Mouse (Mus musculus): ENCODE measurements around the gene Clec4a4. TPM values are rescaled to one million over a fixed set of nuclear protein-coding genes. Genes with fewer than 3 reads are reported as not detected.

The Clec4a4 gene
- polyA plus RNA-seq (2017; shearing (Covaris generic)) = not detected

DNA sequence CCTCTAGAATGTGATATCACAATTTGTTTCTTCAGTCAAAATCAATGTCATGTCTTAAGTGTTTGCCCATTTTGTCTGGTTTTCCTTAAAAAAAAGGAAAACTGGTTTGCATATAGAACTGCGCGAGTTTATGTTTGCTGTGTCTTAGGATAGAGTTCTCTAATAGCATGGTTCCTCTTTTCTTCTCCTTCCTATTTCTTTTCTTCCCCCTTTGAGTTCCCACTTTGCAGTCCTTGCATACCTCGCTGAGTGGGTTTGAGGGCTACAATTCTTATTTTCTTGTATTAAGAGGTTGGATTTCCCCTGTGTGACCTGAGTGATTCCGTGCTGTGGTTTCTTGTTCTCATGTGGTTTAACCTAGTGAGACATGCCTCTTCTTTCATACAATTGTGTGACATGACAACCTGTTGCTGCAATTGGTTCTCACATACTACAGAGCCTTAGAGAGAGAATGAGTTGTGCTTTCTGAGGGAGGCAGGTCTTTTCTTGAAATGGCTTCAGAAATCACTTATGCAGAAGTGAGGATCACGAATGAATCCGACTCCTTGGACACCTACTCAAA is at the start of gene Clec4a4:
Clec4a4 (plus strand) TSS at position 492 of the 562 bp plus-strand sequence.

DNA sequence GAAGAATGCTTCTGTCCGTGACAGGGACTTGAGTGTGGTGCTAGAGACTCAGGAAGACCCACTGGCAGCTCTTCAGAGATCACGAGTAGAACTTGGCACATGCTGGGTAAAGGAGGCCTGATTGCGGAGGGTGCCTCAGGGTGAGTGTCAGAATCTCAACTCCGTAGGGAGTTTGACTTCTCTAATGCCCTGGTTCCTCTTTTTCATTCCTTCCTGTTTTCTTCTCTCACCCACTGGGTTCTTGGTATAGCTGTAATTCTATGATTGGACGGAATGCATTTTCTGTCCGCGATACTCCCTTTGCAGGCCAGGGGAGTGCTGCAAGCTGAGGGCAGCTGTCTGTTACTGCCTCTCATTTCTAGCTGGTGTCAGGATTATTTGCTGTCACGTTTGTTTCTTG is 37.8 kb upstream of the Clec4a4 start, which contains the start of gene Clec4a3:
Clec4a3 (plus strand) TSS at position 115 of the 400 bp plus-strand sequence.

DNA sequence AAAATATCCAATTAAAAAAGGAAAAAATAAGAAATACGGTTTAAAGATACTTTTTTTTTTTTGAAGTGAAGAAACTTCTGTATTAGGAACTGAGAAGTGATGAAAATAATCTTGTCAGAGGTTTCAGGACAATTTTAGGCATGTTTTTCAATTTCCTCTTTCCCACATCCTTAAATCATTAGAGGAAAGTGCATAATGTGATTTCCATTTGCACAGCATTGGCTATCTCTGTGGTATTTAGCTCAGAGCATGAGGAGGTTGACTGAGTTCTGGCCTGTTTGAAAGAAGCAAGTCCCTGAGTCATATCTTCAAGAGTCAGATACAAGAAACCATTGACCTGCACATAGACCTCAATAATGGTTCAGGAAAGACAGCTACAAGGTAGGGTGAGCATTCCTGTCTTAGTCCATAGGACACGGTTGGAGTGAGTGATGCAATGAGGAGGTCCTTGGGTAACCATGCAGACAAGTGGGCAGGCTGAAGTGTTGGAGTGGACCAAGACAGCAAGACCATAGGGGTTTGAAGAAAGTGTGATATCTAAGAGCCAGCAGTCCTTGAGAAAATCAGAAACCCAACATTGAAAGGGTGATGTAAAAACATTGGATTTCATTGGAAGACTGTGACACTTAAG is 59.7 kb downstream of the Clec4a4 start, which contains the start of gene Clec4b1:
Clec4b1 (plus strand) TSS at position 221 of the 631 bp plus-strand sequence.

Other genes with a start within 250 kb of the Clec4a4 start
- 27.2 TPM for gene Slc2a3, start 188.7 kb upstream of the Clec4a4 start, polyA plus RNA-seq (2017; shearing (Covaris generic))
- gene Foxj2, start 170.5 kb upstream of the Clec4a4 start, polyA plus RNA-seq (2017; shearing (Covaris generic)) = 44.5 TPM
- not detected for gene C3ar1, start 134.2 kb upstream of the Clec4a4 start, polyA plus RNA-seq (2017; shearing (Covaris generic))
- gene Necap1, start 115.9 kb upstream of the Clec4a4 start, polyA plus RNA-seq (2017; shearing (Covaris generic)) = 43.1 TPM
- not detected for gene Clec4a1, start 68.5 kb upstream of the Clec4a4 start, polyA plus RNA-seq (2017; shearing (Covaris generic))
- not detected for gene Clec4a3, start 37.9 kb upstream of the Clec4a4 start, polyA plus RNA-seq (2017; shearing (Covaris generic))
- gene Clec4b1, start 59.6 kb downstream of the Clec4a4 start, polyA plus RNA-seq (2017; shearing (Covaris generic)) = not detected
- not detected for gene Clec4a2, start 116.1 kb downstream of the Clec4a4 start, polyA plus RNA-seq (2017; shearing (Covaris generic))
- gene Clec4b2, start 182.5 kb downstream of the Clec4a4 start, polyA plus RNA-seq (2017; shearing (Covaris generic)) = not detected
- gene Clec4n, start 239.5 kb downstream of the Clec4a4 start, polyA plus RNA-seq (2017; shearing (Covaris generic)) = not detected

Measured in effector memory CD4-positive, alpha-beta T cell, adult 7 months (primary cell).